Mouse (Mus musculus): Measurements from ENCODE around the gene Apoa2. TPM values are rescaled to one million over a fixed set of nuclear protein-coding genes. Genes with fewer than 3 reads are reported as not detected.

Apoa2 gene
- total RNA-seq (2021) = 1 to 10 TPM; 1.6 to 4.9 TPM
- long read RNA-seq, experiment 1, partial matches to known transcripts = 0 of 3 reads
- long read RNA-seq, experiment 1, other reads (novel, unspliced or antisense) = 3 of 3 reads
- long read RNA-seq, experiment 2, partial matches to known transcripts = 0 of 1 reads
- long read RNA-seq, experiment 2, other reads (novel, unspliced or antisense) = 1 of 1 reads

GRCm38 (mm10) chr1:171224857-171225256 lies at the start of gene Apoa2:
Gene Apoa2, plus strand, starts transcription at chr1:171225054.
- intact Hi-C loops (cut with DNase I) = loop anchor here (5.0 kb wide), 1 partner anchor 63 kb away; no protein-coding TSS in a partner anchor
- DNase-seq (ENCODE audit: low spot score in 2 of 2) = no peak

GRCm38 (mm10) chr1:171179487-171180171 lies 45.2 kb upstream of the Apoa2 start:
- intact Hi-C loops (cut with DNase I) = no loop called here
- no peak for DNase-seq (ENCODE audit: low spot score in 2 of 2)

GRCm38 (mm10) chr1:171183025-171183424 lies 41.8 kb upstream of the Apoa2 start:
- intact Hi-C loops (cut with DNase I) = no loop called here
- DNase-seq (ENCODE audit: low spot score in 2 of 2) = no peak

- peak in 1 of 2 experiments; percentile 40 for DNase-seq (ENCODE audit: low spot score in 2 of 2)
- intact Hi-C loops (cut with DNase I) = no loop called here
Measured at GRCm38 (mm10) chr1:171183620-171184019, 41.2 kb upstream of the Apoa2 start.

GRCm38 (mm10) chr1:171184314-171184713 lies 40.5 kb upstream of the Apoa2 start:
- DNase-seq (ENCODE audit: low spot score in 2 of 2) = no peak
- intact Hi-C loops (cut with DNase I) = no loop called here

- intact Hi-C loops (cut with DNase I) = no loop called here
- DNase-seq (ENCODE audit: low spot score in 2 of 2) = no peak
Measured at GRCm38 (mm10) chr1:171185655-171186054, 39.2 kb upstream of the Apoa2 start.

GRCm38 (mm10) chr1:171187851-171188700 lies 36.8 kb upstream of the Apoa2 start:
- intact Hi-C loops (cut with DNase I) = no loop called here
- DNase-seq (ENCODE audit: low spot score in 2 of 2) = no peak

GRCm38 (mm10) chr1:171189046-171189445 lies 35.8 kb upstream of the Apoa2 start:
- intact Hi-C loops (cut with DNase I) = no loop called here
- no peak for DNase-seq (ENCODE audit: low spot score in 2 of 2)

- no peak for DNase-seq (ENCODE audit: low spot score in 2 of 2)
- intact Hi-C loops (cut with DNase I) = no loop called here
Measured at GRCm38 (mm10) chr1:171189476-171190114, 35.3 kb upstream of the Apoa2 start.

GRCm38 (mm10) chr1:171190832-171191231 lies 34.0 kb upstream of the Apoa2 start:
- intact Hi-C loops (cut with DNase I) = no loop called here
- DNase-seq (ENCODE audit: low spot score in 2 of 2) = no peak

GRCm38 (mm10) chr1:171192283-171192682 lies 32.6 kb upstream of the Apoa2 start:
- intact Hi-C loops (cut with DNase I) = no loop called here
- no peak for DNase-seq (ENCODE audit: low spot score in 2 of 2)

GRCm38 (mm10) chr1:171193093-171193840 lies 31.6 kb upstream of the Apoa2 start:
- intact Hi-C loops (cut with DNase I) = no loop called here
- DNase-seq (ENCODE audit: low spot score in 2 of 2) = no peak

GRCm38 (mm10) chr1:171193911-171194830 lies 30.7 kb upstream of the Apoa2 start:
- intact Hi-C loops (cut with DNase I) = no loop called here
- DNase-seq (ENCODE audit: low spot score in 2 of 2) = no peak

GRCm38 (mm10) chr1:171195046-171195822 lies 29.6 kb upstream of the Apoa2 start:
- intact Hi-C loops (cut with DNase I) = no loop called here
- DNase-seq (ENCODE audit: low spot score in 2 of 2) = no peak

- intact Hi-C loops (cut with DNase I) = no loop called here
- peak; percentile 65 to 68 for DNase-seq (ENCODE audit: low spot score in 2 of 2)
Measured at GRCm38 (mm10) chr1:171195887-171196397, 28.9 kb upstream of the Apoa2 start, which contains the start of gene Pcp4l1. Gene Pcp4l1, minus strand, starts transcription at chr1:171196268.

GRCm38 (mm10) chr1:171199532-171199931 lies 25.3 kb upstream of the Apoa2 start:
- intact Hi-C loops (cut with DNase I) = no loop called here

GRCm38 (mm10) chr1:171200769-171201168 lies 24.1 kb upstream of the Apoa2 start:
- no peak for DNase-seq (ENCODE audit: low spot score in 2 of 2)
- intact Hi-C loops (cut with DNase I) = no loop called here

More at GRCm38 (mm10) chr1:171199532-171199931, 25.3 kb upstream of the Apoa2 start:
- no peak for DNase-seq (ENCODE audit: low spot score in 2 of 2)
